Comparison of ENCODE assay signal across 1 mouse cellular context in genomic region chr7:12959718-12960117, GRCm38 (mm10).
TF ChIP-seq lines count a peak whose summit lies in the region.

No protein-coding gene starts in this region.

TF ChIP-seq in MEL, 35 proteins besides CTCF, POLR2A, EP300 and RAD21:
- TF ChIP-seq ETS1 (IDR thresholded peaks at IDR 0.05; ENCODE audit: low read depth, low read length) (no peak), RCOR1 (IDR thresholded peaks at IDR 0.05; ENCODE audit: low read depth, low read length) (no peak), TBP (IDR thresholded peaks at IDR 0.05; ENCODE audit: low read depth, low read length) (peak; percentile 95)
